Mouse (Mus musculus) G1E (cell line): ENCODE measurements around the gene Pelo. TPM values are rescaled to one million over a fixed set of nuclear protein-coding genes. Genes with fewer than 3 reads are reported as not detected.
A peak's percentile ranks its signal among the peaks of the same experiment; 100 is the strongest.

Experiments used
- ATAC-seq: 2 replicates; pipeline ENCODE4 v1.8.0; 2016; ENCODE audit warnings: mild to moderate bottlenecking; ENCODE audit not compliant: insufficient number of reproducible peaks, poor library complexity, low FRiP score, severe bottlenecking; ENCODE audit errors: extremely low read depth
- DNase-seq: peaks from one replicate; pipeline ENCODE4 v3.0.0; 2012; ENCODE audit warnings: low spot score
- H3K27me3 ChIP-seq: 2 replicates; pipeline ENCODE4 v1.6.1; 2012; ENCODE audit warnings: mild to moderate bottlenecking, low read length, inconsistent platforms; ENCODE audit not compliant: insufficient read depth
- H3K36me3 ChIP-seq: replicated peaks from 2 replicates; pipeline ENCODE3; 2012; ENCODE audit warnings: mild to moderate bottlenecking, inconsistent platforms
- H3K4me1 ChIP-seq: 2 replicates; pipeline ENCODE4 v1.6.1; 2012; ENCODE audit warnings: low read depth, low read length, inconsistent platforms, mixed read lengths; ENCODE audit not compliant: insufficient read depth
- H3K4me3 ChIP-seq: 2 replicates; pipeline ENCODE4 v1.5.1; 2012; ENCODE audit warnings: low read depth, mild to moderate bottlenecking, inconsistent platforms, low read length, moderate library complexity, mixed read lengths
- H3K9me3 ChIP-seq: replicated peaks from 2 replicates; pipeline ENCODE4 v1.6.1; 2012; ENCODE audit warnings: inconsistent platforms
- CTCF ChIP-seq: IDR thresholded peaks from 2 replicates; pipeline ENCODE4 v1.5.1; 2012; ENCODE audit warnings: low read depth, low read length, inconsistent platforms, mixed read lengths
- GATA1 ChIP-seq: IDR thresholded peaks from 2 replicates; pipeline ENCODE4 v1.6.1; 2012; ENCODE audit warnings: borderline replicate concordance, low read length, inconsistent platforms, mixed read lengths
- GATA2 ChIP-seq: IDR thresholded peaks from 2 replicates; pipeline ENCODE4 v1.6.1; 2012; ENCODE audit warnings: low read depth, low read length, inconsistent platforms, borderline replicate concordance
- POLR2AphosphoS5 ChIP-seq: IDR thresholded peaks from 2 replicates; pipeline ENCODE4 v1.6.1; 2012; ENCODE audit warnings: low read depth, low read length, inconsistent platforms; ENCODE audit not compliant: insufficient replicate concordance
- TAL1 ChIP-seq: conservative IDR thresholded peaks from 2 replicates; pipeline ENCODE4 v1.6.1; 2012; ENCODE audit warnings: low read depth, low read length, inconsistent platforms, mixed read lengths
- polyA plus RNA-seq: library from polyadenylated mRNA; stranded (reverse); fragments of >175 nt; gene quantifications from 2 replicates; pipeline ENCODE4 v1.2.3, GENCODE M21; 2012
- total RNA-seq, 2 experiments: library from RNA; stranded (forward) in 1 of 2; stranded (reverse) in 1 of 2; fragments of 200-1000 nt in 1 of 2; fragments of >200 nt in 1 of 2; fragmentation: Nextera tagmentation in 1 of 2; gene quantifications; 2 replicates each; pipeline ENCODE4 v1.2.3; 2014 to 2017

Gene Pelo
- total RNA-seq (2014; fragmentation: Nextera tagmentation) (10.0 and 13.3 TPM in 2 replicates), total RNA-seq (2017) (7.9 and 10.3 TPM in 2 replicates), polyA plus RNA-seq (27.9 and 30.6 TPM in 2 replicates)

DNA sequence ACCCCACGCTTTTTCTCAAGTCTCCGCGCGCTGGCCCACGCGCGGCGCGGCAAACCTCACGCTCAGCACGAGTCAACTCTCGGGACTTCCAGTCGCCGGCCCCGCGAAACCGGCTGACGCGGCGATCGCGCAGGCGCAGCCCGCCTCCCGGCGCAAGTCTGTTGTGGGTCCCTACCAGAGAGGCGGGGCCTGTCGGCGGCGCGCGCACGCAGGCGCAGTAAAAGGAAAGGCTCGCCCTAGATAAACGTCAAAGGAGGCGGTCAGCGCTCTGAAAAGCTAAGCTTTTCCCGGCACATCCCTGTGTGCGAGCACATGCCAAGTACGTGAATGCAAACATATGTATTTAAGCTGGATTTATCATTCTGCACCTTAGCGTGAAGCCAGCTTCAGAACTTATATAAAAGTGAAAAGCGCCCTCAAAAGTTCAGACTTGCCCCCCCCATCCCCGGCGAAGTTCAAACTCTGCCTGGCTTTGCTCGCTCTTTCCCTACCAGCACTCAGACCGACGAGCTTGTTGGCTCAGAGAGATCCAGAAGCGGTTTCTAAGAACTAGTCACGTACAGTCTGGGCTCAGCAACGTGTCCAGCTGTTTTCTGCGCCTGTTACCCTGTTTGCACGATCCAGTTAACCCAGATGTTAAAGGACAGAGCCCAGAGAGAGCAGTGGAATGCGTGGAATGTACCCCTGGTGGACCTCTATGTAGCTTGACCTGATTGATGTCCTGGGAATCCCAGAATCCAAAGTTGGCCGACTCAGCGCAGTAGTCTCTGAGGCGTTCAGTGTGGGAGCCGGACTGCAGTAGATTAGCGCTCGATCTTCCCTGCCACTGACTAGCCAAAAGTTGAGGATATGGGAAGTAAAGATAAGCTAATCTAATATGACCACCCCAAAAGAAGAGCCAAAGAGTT, at the start of gene Pelo:
Gene Pelo (minus strand): TSS at position 118 of the 908 bp plus-strand sequence.
- Histone ChIP-seq H3K27me3 (no peaks in the 10 kb centered on the region), H3K36me3 (peaks cover 31% of the 10 kb centered on the region), H3K4me1 (peaks cover 46% of the 10 kb centered on the region), H3K9me3 (no peaks in the 10 kb centered on the region), H3K4me3 (peak within 1 kb of the TSS; percentile 97)
- peak; percentile 58 for ATAC-seq
- TF ChIP-seq CTCF = no peak
- TF ChIP-seq TAL1 = peak; percentile 42; the same call in 1 of the 2 replicates
- no peak for TF ChIP-seq GATA1
- TF ChIP-seq GATA2 = no peak
- peak; percentile 96 for DNase-seq

DNA sequence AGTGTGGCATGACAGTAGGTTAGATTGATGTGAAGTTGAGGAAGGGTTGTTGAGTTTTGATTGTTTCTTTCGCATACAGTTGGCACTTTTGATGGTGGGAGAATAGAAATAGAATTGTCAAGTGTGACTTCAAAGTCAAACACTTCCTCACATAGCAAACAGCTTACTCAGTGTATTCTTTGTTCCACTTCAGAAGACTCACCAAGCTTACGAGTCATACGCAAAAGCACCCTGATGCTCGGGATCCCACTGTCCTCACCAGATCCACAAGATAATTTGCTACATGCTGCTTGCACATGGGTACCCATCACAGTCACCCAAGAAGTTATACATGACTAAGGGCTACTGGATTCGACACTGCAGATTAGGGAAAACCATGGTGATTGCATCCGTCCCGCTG, 48.5 kb upstream of the Pelo start:
- H3K9me3 ChIP-seq = no peaks in the 10 kb centered on the region
- H3K4me3 ChIP-seq = no peak overlapping the region
- ATAC-seq (no peak), DNase-seq (no peak)
- TF ChIP-seq POLR2AphosphoS5 (no peak), GATA1 (no peak), GATA2 (no peak), TAL1 (no peak), CTCF (no peak)
- no peaks in the 10 kb centered on the region for H3K27me3 ChIP-seq
- H3K36me3 ChIP-seq = no peaks in the 10 kb centered on the region
- H3K4me1 ChIP-seq = no peaks in the 10 kb centered on the region

DNA sequence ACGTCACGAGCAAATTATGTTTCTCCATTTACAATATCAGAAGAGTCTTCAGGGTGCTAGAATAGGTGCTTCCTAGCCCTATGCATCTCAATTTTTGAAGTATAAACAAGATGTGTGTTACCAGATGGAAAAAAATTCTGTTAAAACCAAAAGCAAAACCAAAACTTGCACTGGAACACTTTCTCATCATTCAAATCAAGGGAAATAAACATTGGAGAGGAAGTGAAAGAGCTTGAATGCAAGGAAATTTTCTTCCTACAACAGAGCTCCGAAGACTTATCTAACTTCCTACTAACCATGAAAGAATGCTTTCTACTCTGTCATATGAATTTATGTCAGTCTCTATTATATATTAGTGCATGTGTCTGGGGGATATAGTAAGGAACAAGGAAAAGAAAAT, 46.8 kb upstream of the Pelo start:
- no peaks in the 10 kb centered on the region for H3K36me3 ChIP-seq
- H3K9me3 ChIP-seq = no peaks in the 10 kb centered on the region
- ATAC-seq (no peak), DNase-seq (no peak)
- no peak overlapping the region for H3K4me3 ChIP-seq
- no peak for TF ChIP-seq GATA2
- no peak for TF ChIP-seq TAL1
- H3K27me3 ChIP-seq = no peaks in the 10 kb centered on the region
- H3K4me1 ChIP-seq = no peaks in the 10 kb centered on the region

DNA sequence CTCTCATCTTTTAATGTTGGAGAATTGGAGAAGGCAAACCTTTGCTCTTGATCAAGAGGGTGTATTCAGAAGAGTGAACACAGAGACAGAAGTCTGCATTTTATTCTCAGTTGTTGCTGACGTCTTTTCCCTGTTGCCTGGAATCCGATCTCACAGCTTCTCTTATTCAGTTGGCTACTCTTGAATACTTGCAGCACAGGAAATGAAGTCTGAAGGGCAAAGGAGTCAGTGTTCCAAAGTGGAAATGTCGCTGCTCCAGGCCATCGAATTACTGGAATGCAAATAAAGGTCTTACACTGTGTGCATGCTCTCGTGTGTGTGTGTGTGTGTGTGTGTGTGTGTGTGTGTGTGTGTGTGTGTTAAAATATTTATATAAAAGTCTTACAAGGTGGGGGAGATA, 42.4 kb upstream of the Pelo start:
- ATAC-seq = no peak
- DNase-seq = no peak

DNA sequence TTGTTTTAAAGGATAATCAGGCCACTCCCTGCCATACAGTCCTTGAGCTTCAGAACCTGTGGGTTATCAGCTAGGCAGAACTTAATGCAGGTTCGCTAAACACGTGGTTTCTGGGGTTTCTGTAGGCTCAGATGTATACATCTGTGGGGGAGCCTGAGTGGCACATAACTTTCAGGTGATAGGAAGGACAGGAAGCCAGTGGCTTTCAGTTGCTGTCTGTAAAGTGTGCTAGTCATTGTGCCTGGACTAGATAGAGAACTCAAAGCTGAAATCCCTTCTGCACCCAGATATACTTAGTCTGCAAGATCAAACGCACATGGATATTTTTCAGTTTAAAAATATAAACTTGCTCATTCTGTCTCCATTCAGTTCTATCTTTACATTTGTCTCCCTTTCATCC, 41.4 kb upstream of the Pelo start:
- no peak for TF ChIP-seq CTCF
- no peak for TF ChIP-seq TAL1
- TF ChIP-seq POLR2AphosphoS5 = no peak
- TF ChIP-seq GATA1 = no peak
- TF ChIP-seq GATA2 = no peak
- Histone ChIP-seq H3K9me3 (no peaks in the 10 kb centered on the region), H3K36me3 (no peaks in the 10 kb centered on the region), H3K4me3 (no peak overlapping the region), H3K4me1 (no peaks in the 10 kb centered on the region), H3K27me3 (0 out of 2 replicates have a peak, but pooled peaks cover 3% of the 10 kb centered on the region)
- DNase-seq (no peak), ATAC-seq (no peak)

More for the DNA sequence above, 42.4 kb upstream of the Pelo start:
- no peak overlapping the region for H3K4me3 ChIP-seq
- H3K27me3 ChIP-seq = 0 out of 2 replicates have a peak, but pooled peaks cover 3% of the 10 kb centered on the region
- no peaks in the 10 kb centered on the region for H3K9me3 ChIP-seq
- no peaks in the 10 kb centered on the region for H3K4me1 ChIP-seq
- H3K36me3 ChIP-seq = no peaks in the 10 kb centered on the region
- no peak for TF ChIP-seq GATA1
- no peak for TF ChIP-seq GATA2

DNA sequence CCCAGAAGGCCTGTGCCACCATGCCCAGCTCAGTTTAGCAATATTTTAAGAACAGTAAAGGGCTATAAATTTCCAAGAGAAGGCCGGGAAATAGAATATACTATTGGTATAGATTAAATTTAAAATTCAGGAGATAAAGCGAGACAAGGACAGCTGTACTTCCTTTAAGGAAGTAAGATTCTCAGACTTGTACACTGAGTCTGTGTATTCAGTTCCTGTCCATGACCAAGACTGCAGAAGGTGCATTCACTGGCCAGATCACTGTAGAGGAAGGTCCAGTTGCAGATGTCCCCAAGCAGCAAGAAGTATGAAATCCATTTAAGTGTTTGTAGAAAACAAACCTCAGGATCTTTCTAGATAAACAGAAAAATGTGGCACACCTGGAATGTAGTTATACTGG, 40.0 kb upstream of the Pelo start:
- no peaks in the 10 kb centered on the region for H3K4me1 ChIP-seq
- TF ChIP-seq CTCF (no peak), GATA2 (no peak), GATA1 (no peak), POLR2AphosphoS5 (no peak), TAL1 (no peak)
- no peaks in the 10 kb centered on the region for H3K36me3 ChIP-seq
- no peaks in the 10 kb centered on the region for H3K9me3 ChIP-seq
- ATAC-seq (no peak), DNase-seq (no peak)
- H3K27me3 ChIP-seq = 0 out of 2 replicates have a peak, but pooled peaks cover 3% of the 10 kb centered on the region
- no peak overlapping the region for H3K4me3 ChIP-seq
